Mouse (Mus musculus) layer of hippocampus, adult 9-10 months (tissue): ENCODE results near the gene Casp12.
"Not testable (repeated sequence)": the region's sequence is repeated elsewhere in the genome, so short reads cannot be mapped to it uniquely, and the experiment has no call there.

Experiments
- DNase-seq: peaks from one replicate; pipeline ENCODE4 v3.0.0; 2022; ENCODE audit warnings: low spot score

The Casp12 gene

DNA sequence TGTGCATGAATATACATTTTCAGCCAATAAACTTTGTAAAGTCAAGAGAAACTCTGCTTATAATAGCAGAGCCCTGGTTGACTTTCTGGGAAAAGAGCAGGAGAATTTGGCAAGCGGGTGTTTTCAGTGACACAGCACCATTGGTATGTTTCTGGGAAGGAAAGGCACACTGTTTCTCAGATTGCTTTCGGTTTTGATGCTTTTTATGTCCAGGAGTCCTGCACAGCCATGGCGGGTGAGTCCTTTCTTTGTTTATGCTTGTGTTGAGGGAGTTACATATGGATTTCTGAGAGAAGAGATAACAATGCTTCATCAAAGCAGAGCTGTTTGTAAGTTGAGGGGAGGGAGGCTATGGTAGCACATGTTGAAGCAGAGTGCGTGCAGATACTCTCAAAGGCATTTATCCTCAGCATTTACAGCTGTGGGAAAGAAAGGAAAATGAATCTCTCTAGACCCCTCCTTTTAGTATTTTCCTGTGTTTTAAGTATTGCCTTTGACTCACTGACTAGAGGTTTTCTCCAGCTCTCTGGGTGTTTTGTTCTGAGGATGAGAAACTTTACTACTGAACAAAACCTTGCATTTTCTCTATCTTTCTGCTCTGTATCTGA is at the start of gene Casp12:
Casp12 (plus strand) TSS at position 140 of the 608 bp plus-strand sequence.
- DNase-seq: no peak

DNA sequence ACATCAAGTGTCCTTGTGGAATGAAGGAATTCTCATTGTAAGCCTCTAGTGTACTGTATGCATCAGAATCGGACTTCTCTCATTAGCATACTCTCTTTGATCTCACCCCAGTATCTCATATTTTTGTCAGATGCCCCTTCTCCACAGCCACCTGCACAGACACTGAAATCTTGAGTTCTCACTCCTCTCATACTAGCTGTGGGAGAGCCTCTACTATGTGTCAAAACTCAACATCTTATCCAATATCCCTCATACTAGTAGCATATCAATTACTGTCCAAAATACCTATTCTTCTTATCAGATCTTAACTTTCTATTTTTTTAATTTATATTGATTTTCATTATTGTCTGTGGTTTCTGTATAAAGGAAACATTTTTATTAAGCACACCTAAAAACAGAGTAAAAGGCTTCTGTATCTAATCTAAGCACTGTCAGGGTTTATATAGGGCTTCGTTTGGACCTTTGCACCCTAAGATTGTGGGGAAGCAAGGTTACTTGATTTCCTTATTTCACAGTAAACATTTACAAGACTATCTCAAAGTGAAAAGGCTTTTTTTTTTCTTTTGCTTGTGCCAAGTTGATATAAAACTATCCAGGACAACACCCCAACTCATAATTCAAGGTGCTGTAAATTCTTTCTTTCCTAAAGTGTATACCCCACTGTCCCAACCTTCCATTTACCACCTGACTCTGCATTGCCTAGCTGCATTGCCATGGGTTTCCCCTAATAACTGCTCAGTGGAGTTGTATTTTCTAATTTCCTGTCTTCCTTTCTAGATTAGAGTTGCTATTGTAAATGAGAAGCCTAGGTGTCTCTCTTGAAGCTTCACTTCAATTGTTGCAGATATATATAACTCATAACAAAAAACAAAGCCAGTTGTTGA is 48.6 kb upstream of the Casp12 start:
- DNase-seq: no peak

DNA sequence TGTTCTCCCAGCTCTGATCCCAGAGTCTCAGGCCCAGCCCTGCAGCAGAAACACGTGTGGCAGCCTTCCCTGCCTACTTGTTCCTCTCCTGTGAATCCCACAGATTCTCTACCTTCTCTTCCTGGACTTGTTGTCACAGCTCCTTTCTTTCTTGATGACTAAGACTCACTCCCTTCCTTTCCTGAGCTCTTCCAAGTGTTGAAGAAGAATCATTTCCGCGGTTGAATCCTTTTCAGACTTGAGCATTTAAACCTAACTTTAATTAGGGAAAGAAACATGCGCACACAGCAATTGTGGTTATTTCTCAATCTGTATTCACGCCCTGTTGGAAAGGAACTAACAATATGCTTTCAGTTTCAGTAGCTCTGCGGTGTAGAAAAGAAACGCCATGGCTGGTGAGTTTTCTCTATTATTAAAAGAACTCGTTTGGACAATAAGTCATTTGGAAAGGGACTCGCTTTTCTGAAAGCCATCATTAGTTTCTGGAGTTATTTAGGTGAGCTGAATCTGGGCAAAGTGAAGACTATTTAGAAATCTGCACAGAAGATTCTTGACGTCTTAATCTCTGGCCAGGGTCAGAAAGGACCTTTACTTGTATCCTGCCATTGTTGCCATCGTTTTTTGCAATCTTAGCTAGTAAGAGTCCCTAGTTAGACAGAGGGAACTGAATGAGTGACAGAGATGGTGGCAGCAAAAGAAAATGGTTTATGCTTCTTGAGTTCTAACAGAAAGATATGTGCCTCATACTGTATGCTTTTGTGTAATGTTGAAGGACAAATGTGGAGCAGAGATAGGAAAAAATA is 46.7 kb upstream of the Casp12 start, which contains the start of gene Casp1:
Casp1 (plus strand) TSS at position 189 of the 803 bp plus-strand sequence.
- DNase-seq: no peak

DNA sequence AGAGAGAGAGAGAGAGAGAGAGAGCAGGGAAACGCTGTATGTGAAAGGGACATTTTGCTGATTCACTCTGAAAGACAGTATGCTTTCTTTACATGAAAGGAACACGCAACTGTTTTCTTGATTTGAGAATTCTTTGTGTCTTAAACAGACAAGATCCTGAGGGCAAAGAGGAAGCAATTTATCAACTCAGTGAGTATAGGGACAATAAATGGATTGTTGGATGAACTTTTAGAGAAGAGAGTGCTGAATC is 46.2 kb upstream of the Casp12 start:
- no peak for DNase-seq

DNA sequence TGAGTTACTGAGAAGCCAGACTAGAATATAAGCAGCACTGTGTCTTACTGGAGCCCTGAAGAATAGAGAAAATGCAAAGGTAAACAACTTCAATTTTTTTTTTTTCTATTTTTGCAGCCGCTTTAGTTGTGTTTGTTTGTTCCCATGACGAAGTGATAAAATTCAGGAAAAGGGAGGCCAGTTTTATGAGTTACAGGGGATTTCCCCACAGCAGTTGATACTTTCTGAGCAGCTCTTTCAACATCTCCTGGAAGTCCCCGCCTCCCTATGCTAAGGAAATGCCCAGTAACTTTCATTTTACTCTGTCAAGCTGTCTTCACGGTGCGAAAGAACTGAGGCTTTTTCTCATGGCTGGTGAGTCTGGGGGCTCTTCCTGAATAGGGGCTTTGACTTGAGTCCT is 36.7 kb upstream of the Casp12 start, which contains the start of gene Casp4:
Casp4 (plus strand) TSS at position 268 of the 400 bp plus-strand sequence.
- no peak for DNase-seq

DNA sequence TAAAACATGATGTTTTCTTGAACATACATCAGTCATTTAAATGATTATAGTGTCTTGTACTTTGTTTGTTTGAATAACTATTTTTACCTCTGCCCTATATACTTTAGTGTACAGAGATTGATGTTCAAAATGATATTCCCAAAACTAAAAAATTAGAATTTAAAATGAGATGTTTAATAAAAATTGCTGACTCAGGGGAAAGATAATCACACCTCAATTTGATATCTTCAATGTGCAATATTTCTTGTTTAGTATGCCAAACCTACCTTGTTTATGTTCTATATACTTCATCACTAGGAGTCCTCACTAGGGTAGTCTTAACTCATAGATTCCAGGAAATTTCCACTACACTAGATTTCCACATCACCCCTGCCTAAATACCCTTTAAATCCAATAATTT is 35.1 kb upstream of the Casp12 start:
- DNase-seq: no peak

DNA sequence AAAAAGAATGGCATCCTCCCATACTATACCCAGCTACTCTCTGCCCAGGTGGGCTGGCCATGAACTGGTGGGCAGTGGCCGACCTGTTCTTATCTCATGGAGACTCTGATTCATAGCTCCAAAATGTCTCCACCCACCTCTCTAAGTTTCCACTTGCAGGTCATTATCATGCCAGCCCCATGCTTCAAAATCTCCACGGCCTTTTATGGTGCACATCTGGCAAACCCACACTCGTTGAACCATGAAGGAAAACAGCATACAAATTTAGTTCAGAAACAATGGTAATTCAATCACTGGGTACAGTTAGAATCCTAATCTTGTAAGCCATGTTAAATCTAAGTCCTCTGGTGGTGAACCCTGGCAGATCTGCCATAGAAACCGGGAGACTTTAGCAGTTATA is 33.8 kb upstream of the Casp12 start:
- no peak for DNase-seq

DNA sequence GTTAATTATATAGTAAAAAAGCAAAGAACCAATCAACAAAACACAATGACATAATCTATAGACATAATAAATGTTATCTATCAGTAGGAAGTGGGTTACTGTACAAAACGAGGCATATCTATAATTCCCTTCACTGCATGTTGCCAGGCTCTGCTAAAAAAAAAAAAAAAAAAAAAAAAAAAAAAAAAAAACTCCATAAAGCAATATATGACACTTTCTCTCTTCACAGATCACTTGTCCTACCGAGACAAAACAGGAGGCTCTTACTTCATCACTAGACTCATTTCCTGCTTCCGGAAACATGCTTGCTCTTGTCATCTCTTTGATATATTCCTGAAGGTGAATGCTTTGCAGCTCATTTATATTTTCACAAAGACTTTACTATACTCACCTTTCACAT is 17.0 kb upstream of the Casp12 start:
- DNase-seq: no peak

DNA sequence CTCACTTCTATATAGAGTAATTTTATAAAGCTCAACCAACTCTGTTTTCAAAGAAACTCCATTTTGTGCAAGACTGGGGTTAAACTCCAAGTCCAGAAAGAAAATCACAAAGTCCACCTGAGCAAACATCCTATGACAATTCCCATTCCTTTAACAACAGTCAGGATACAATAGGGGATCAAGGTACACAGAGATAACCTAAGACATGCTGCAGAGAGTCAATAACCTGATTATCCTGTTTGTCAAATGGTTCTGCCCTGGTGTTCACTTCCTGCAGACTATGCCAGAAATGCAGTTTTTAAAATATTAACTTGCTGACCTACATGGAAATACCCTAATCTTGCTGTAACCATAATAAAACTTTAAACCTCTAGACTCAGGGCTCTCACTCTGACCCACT is 12.8 kb upstream of the Casp12 start:
- DNase-seq: no peak

DNA sequence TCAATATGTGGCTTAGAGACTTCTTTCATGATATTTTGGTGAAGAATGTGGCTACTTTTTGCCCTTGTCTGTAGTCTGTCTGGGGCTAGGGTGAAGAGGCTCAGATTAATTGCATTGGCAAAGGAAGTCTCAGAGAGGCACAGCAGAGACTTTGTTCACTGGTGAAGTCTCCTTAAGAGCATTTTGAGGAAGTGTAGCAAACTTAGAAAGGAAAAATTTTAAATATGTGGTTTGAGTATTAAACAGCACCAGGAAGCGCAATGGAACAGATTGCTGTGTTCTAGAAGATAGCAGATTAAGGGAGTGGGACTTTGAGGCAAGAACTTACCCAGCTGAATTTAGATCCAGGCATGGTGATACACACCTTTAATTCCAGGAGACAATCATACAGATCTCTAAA is 11.8 kb upstream of the Casp12 start:
- no peak for DNase-seq

DNA sequence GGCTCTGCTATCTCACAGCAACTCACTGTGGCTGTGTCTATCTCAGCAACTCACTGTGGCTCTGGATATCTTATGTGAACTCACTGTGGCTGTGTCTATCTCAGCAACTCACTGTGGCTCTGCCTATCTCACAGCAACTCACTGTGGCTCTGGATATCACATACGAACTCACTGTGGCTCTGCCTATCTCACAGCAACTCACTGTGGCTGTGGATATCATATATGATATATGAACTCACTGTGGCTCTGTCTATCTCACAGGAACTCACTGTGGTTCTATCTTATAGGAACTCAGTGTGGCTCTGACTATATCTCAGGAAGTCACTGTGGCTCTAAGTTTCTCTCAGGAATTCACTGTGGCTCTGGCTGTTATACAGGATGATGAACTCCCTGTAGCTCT is 2.1 kb upstream of the Casp12 start:
- DNase-seq: no peak

DNA sequence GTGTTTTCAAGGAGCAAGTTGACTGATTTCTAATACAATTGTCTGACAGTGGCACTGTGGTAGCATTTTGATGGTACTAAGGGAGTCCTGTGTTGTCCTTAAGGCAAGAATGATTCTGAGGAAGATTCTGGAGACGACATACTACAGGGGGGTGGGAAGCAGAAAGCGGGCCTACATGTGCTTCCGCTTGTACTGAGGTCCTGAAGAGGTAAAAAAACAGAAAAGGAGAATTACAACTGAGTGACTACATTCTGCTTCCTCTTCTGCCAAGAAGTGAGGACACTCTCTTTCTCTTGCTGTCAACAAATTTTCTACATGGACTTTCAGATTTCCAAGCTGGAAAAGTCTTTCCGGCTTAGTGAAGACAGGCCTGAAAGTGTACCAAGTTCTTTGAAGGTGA is 1.1 kb upstream of the Casp12 start:
- DNase-seq: no peak

DNA sequence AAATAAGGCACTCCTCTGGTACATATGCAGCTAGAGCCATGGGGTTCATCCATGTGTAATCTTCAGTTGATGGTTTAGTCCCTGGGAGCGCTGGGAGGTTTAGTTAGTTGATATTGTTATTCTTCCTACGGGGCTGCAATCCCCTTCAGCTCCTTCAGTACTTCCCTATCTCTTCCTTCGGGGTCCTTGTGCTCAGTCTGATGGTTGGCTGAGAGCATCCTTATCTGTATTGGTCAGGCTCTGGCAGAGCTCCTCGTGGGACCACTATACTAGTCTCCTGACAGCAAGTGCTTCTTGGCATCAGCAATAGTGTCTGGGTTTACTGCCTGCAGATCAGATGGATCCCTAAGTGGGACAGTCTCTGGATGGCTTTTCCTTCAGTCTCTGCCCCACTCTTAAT is 2.2 kb downstream of the Casp12 start:
- DNase-seq: no peak

DNA sequence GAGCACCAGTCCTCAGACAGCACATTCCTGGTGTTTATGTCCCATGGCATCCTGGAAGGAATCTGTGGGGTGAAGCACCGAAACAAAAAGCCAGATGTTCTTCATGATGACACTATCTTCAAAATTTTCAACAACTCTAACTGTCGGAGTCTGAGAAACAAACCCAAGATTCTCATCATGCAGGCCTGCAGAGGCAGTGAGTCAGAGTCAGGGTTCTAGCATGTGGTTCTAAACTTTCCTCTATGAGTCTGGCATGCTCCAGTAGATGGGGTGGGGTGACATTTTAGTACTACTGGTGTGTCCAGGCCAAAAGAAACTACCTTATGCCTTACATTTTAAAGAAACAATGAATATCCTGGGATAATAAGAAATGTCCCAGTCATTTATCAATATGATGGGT is 8.4 kb downstream of the Casp12 start:
- DNase-seq: no peak

DNA sequence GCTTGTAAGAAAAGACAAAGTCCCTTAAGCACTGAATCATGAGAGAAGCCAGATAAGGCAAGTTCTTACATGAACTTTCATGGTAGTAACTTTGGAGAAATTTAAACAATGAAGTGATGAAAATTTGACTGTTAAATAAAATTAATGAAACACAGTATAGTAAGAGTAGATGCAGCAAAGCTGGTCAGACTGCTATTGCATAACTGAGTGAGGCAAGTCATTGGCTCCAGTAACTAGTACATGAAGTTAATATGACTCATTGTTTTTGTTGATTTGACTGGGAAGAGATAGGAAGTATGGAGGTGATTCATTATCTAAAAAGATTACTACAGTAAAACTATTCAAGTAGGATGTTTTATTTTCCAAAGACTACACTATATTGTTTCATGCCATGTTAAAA is 11.6 kb downstream of the Casp12 start:
- no peak for DNase-seq

DNA sequence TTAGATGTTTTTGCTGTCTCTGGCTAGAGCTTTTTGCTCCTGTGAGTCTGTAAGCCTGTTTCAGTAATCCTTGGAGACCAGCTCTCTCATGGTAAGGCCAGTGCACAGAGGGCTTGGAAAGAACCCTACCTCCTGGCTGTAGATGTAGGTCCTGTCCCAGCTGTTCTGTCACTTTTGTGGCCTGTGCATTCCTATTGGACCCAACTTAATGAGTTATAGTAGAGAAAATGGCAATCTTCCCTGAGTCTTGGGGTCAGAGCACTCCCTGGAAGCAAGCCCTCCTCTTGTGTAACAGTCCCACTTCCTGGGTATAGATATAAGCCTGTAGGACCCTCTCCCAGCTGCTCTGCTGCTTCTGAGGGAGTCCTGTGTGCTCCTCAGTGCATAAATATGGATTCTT is 48.3 kb downstream of the Casp12 start:
- DNase-seq: no peak

DNA sequence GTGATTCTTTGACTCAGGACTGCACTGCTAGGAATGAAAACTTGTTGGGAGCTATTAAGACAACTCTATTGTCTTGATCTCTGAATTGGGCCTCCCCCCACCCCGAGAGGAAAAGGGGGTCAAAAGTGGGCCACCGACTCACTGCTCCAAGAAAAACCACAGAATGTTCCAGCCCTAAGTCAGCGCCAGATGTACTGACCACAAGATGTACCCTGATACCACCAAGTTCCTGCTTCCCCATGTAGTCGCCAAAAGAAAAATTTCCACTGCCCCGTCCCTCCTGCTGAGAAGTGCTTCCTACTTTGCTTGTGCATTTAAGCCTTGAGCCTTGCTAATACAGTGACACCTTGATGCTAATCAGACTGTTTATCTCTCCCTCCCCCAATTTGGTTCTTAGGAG is 50.6 kb downstream of the Casp12 start:
- DNase-seq: not testable (repeated sequence)

DNA sequence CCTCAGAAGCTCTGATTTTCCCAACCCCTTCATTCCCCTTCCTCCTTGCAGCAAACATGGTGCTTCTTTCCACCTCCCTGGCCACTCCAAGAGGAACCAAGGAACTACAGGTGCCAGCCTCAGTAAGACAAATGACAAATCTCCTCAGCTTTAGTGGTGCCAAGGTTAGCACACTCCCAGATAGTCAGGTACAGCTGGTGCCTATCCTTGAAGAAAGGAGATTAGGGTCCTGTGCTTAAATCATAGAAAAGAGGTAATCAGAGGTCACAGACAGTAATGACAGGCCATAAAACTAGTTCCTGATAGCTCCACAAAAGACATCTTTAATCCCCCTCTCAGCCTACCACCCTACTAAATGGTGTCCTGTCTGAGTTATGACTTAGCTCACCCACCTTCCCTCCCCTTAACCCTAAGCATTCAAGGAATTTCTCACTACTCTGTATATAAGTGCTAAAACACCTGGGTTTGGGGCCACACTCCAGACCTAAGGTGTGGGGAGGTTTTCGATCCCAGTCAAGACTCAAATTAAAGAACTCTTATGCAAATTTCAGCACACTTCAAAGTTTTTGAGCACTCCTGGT is 65.8 kb downstream of the Casp12 start:
- no peak for DNase-seq

DNA sequence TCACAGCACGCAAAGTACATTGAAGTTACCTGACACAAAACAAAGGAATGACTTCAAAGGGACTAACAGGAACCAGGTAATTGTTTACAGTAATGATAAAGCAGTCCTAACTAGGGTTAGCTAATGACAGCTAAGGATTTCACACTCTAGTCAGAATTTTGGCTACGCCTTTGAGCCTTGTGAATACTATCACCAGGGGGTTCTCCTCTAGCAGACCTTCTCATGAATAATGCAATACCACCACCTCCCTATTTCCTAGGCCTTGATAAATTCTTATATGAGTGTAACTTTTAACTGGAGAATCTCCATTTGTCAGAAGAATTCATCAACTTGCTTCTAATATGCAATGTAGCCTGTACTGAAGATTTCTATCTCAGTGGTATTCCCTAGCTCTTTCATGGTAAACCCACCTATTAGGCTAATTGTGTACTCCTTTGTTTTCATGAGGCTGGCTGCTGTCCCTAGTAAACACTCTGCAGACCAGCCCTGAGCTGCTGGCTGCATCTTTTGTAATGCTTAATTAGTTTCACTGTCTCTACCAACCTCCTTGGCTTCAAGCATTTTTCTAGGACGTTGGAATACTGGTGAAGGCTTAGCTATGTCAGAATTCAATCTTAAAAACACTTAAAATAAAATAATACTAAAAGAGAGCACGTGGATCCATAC is 67.3 kb downstream of the Casp12 start:
- no peak for DNase-seq

DNA sequence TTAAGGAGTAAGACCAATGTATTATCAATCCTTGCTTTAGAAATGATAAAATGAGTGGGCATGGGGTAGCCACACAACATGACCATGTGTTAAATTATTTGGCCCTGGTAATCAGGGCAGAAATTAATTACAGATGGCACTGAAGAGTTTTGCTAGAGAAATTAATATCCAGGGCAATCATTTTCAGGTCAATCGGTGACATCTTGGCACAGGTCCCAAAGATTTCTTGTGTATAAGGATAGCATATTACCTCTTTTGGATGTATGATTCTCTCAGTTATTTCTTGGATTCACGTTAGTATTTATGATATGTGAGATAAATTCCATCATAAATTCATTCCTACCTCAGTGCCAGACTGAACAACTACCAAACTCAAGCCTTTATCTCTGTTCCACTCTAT is 72.6 kb downstream of the Casp12 start:
- no peak for DNase-seq
